Mouse (Mus musculus): ENCODE data around the gene Cox10. TPM values are rescaled to one million over a fixed set of nuclear protein-coding genes. Genes with fewer than 3 reads are reported as not detected.

Gene Cox10
- polyA plus RNA-seq, 1 experiment from 2014 or later, result 28.9 TPM

GRCm38 (mm10) chr11:63977741-63978140 is 101.5 kb downstream of the Cox10 start:
- Histone ChIP-seq H3K9me3 (ENCODE audit: control insufficient read depth, low read length) (no peaks in the 10 kb centered on the region), H3K27me3 (replicated peaks; ENCODE audit: control insufficient read depth, insufficient read depth, low read length) (no peaks in the 10 kb centered on the region), H3K4me3 (ENCODE audit: low read length) (no peak overlapping the region), H3K4me2 (ENCODE audit: low read length) (no peak overlapping the region), H3K27ac (ENCODE audit: low read depth, low read length) (no peak overlapping the region), H3K9ac (ENCODE audit: low read depth, low read length) (no peak overlapping the region), H3K36me3 (ENCODE audit: control insufficient read depth, insufficient read depth, low read length) (no peaks in the 10 kb centered on the region), H3K4me1 (ENCODE audit: control insufficient read depth, insufficient read depth, low read depth, low read length) (no peaks in the 10 kb centered on the region)
- no peak for ATAC-seq
- 72% methylated on average over 2 of the region's 2 CpGs for WGBS

GRCm38 (mm10) chr11:63976775-63977174 is 102.5 kb downstream of the Cox10 start:
- Histone ChIP-seq H3K27ac (ENCODE audit: low read depth, low read length) (no peak overlapping the region), H3K9me3 (ENCODE audit: control insufficient read depth, low read length) (no peaks in the 10 kb centered on the region), H3K9ac (ENCODE audit: low read depth, low read length) (no peak overlapping the region), H3K4me2 (ENCODE audit: low read length) (no peak overlapping the region), H3K4me1 (ENCODE audit: control insufficient read depth, insufficient read depth, low read depth, low read length) (no peaks in the 10 kb centered on the region), H3K4me3 (ENCODE audit: low read length) (no peak overlapping the region), H3K27me3 (replicated peaks; ENCODE audit: control insufficient read depth, insufficient read depth, low read length) (no peaks in the 10 kb centered on the region), H3K36me3 (ENCODE audit: control insufficient read depth, insufficient read depth, low read length) (no peaks in the 10 kb centered on the region)
- no peak for ATAC-seq
- WGBS, result 95% methylated on average over 2 of the region's 2 CpGs

GRCm38 (mm10) chr11:63975260-63975899 is 103.9 kb downstream of the Cox10 start:
- no peak overlapping the region for H3K4me3 ChIP-seq (ENCODE audit: low read length)
- H3K9ac ChIP-seq (ENCODE audit: low read depth, low read length), result no peak overlapping the region
- no peak for ATAC-seq
- 86% methylated on average over 13 of the region's 13 CpGs for WGBS
- H3K9me3 ChIP-seq (ENCODE audit: control insufficient read depth, low read length), result no peaks in the 10 kb centered on the region
- no peaks in the 10 kb centered on the region for H3K4me1 ChIP-seq (ENCODE audit: control insufficient read depth, insufficient read depth, low read depth, low read length)
- no peaks in the 10 kb centered on the region for H3K27me3 ChIP-seq (replicated peaks; ENCODE audit: control insufficient read depth, insufficient read depth, low read length)
- no peak overlapping the region for H3K27ac ChIP-seq (ENCODE audit: low read depth, low read length)
- no peak overlapping the region for H3K4me2 ChIP-seq (ENCODE audit: low read length)
- H3K36me3 ChIP-seq (ENCODE audit: control insufficient read depth, insufficient read depth, low read length), result no peaks in the 10 kb centered on the region

GRCm38 (mm10) chr11:63973973-63974372 is 105.3 kb downstream of the Cox10 start:
- Histone ChIP-seq H3K9me3 (ENCODE audit: control insufficient read depth, low read length) (no peaks in the 10 kb centered on the region), H3K27me3 (replicated peaks; ENCODE audit: control insufficient read depth, insufficient read depth, low read length) (no peaks in the 10 kb centered on the region), H3K27ac (ENCODE audit: low read depth, low read length) (no peak overlapping the region), H3K9ac (ENCODE audit: low read depth, low read length) (no peak overlapping the region), H3K4me2 (ENCODE audit: low read length) (no peak overlapping the region), H3K4me3 (ENCODE audit: low read length) (no peak overlapping the region), H3K4me1 (ENCODE audit: control insufficient read depth, insufficient read depth, low read depth, low read length) (peaks cover 4% of the 10 kb centered on the region), H3K36me3 (ENCODE audit: control insufficient read depth, insufficient read depth, low read length) (no peaks in the 10 kb centered on the region)
- ATAC-seq, result peak; percentile 8; the same call in 1 of the 2 replicates
- WGBS, result 72% methylated on average over 2 of the region's 2 CpGs

GRCm38 (mm10) chr11:63971462-63971861 is 107.8 kb downstream of the Cox10 start:
- H3K4me1 ChIP-seq (ENCODE audit: control insufficient read depth, insufficient read depth, low read depth, low read length), result peaks cover 6% of the 10 kb centered on the region
- H3K27me3 ChIP-seq (replicated peaks; ENCODE audit: control insufficient read depth, insufficient read depth, low read length), result no peaks in the 10 kb centered on the region
- no peaks in the 10 kb centered on the region for H3K9me3 ChIP-seq (ENCODE audit: control insufficient read depth, low read length)
- no peak overlapping the region for H3K27ac ChIP-seq (ENCODE audit: low read depth, low read length)
- no peaks in the 10 kb centered on the region for H3K36me3 ChIP-seq (ENCODE audit: control insufficient read depth, insufficient read depth, low read length)
- 94% methylated on average over 9 of the region's 9 CpGs for WGBS
- no peak for ATAC-seq
- no peak overlapping the region for H3K4me2 ChIP-seq (ENCODE audit: low read length)
- H3K9ac ChIP-seq (ENCODE audit: low read depth, low read length), result no peak overlapping the region
- H3K4me3 ChIP-seq (ENCODE audit: low read length), result no peak overlapping the region

- no peak for ATAC-seq
- H3K9ac ChIP-seq (ENCODE audit: low read depth, low read length), result no peak overlapping the region
- peaks cover 8% of the 10 kb centered on the region for H3K4me1 ChIP-seq (ENCODE audit: control insufficient read depth, insufficient read depth, low read depth, low read length)
- H3K4me3 ChIP-seq (ENCODE audit: low read length), result no peak overlapping the region
- H3K4me2 ChIP-seq (ENCODE audit: low read length), result no peak overlapping the region
- no peaks in the 10 kb centered on the region for H3K9me3 ChIP-seq (ENCODE audit: control insufficient read depth, low read length)
- H3K27ac ChIP-seq (ENCODE audit: low read depth, low read length), result no peak overlapping the region
- WGBS, result 85% methylated on average over 6 of the region's 6 CpGs
- H3K27me3 ChIP-seq (replicated peaks; ENCODE audit: control insufficient read depth, insufficient read depth, low read length), result no peaks in the 10 kb centered on the region
- H3K36me3 ChIP-seq (ENCODE audit: control insufficient read depth, insufficient read depth, low read length), result no peaks in the 10 kb centered on the region
Measured at GRCm38 (mm10) chr11:63970818-63971217, 108.5 kb downstream of the Cox10 start.

- Histone ChIP-seq H3K4me1 (ENCODE audit: control insufficient read depth, insufficient read depth, low read depth, low read length) (peaks cover 13% of the 10 kb centered on the region), H3K4me2 (ENCODE audit: low read length) (no peak overlapping the region), H3K9me3 (ENCODE audit: control insufficient read depth, low read length) (no peaks in the 10 kb centered on the region), H3K27me3 (replicated peaks; ENCODE audit: control insufficient read depth, insufficient read depth, low read length) (no peaks in the 10 kb centered on the region), H3K36me3 (ENCODE audit: control insufficient read depth, insufficient read depth, low read length) (no peaks in the 10 kb centered on the region), H3K9ac (ENCODE audit: low read depth, low read length) (no peak overlapping the region), H3K27ac (ENCODE audit: low read depth, low read length) (no peak overlapping the region; the same call in 1 of the 2 replicates), H3K4me3 (ENCODE audit: low read length) (no peak overlapping the region)
- ATAC-seq, result peak; percentile 64
- 25% methylated on average over 11 of the region's 11 CpGs for WGBS
Measured at GRCm38 (mm10) chr11:63969205-63969910, 109.9 kb downstream of the Cox10 start.

GRCm38 (mm10) chr11:63968388-63969035 is 110.8 kb downstream of the Cox10 start:
- Histone ChIP-seq H3K36me3 (ENCODE audit: control insufficient read depth, insufficient read depth, low read length) (peaks cover 3% of the 10 kb centered on the region; the same call in 1 of the 2 replicates), H3K4me3 (ENCODE audit: low read length) (no peak overlapping the region), H3K9ac (ENCODE audit: low read depth, low read length) (no peak overlapping the region), H3K27me3 (replicated peaks; ENCODE audit: control insufficient read depth, insufficient read depth, low read length) (no peaks in the 10 kb centered on the region), H3K9me3 (ENCODE audit: control insufficient read depth, low read length) (no peaks in the 10 kb centered on the region), H3K27ac (ENCODE audit: low read depth, low read length) (peak overlapping the region; percentile 14; the same call in 1 of the 2 replicates), H3K4me1 (ENCODE audit: control insufficient read depth, insufficient read depth, low read depth, low read length) (peaks cover 13% of the 10 kb centered on the region), H3K4me2 (ENCODE audit: low read length) (no peak overlapping the region)
- ATAC-seq, result no peak
- WGBS, result 46% methylated on average over 3 of the region's 3 CpGs

Data from hindbrain, embryonic 16.5 days (tissue).